Mouse (Mus musculus) small intestine, adult 2 months (tissue): ENCODE measurements around the gene Tmem63a. TPM values are rescaled to one million over a fixed set of nuclear protein-coding genes. Genes with fewer than 3 reads are reported as not detected.

ENCODE experiments used
- H3K27ac ChIP-seq: fragments of 200-500 bp; 2 replicates; pipeline ENCODE4 v1.5.1; 2012; ENCODE audit warnings: low read depth, low read length, control low read depth, inconsistent platforms; ENCODE audit not compliant: insufficient read depth
- H3K27me3 ChIP-seq: fragments of 200-500 bp; 2 replicates; pipeline ENCODE4 v1.6.1; 2012; ENCODE audit warnings: mild to moderate bottlenecking, moderate library complexity, low read length, inconsistent platforms; ENCODE audit not compliant: control insufficient read depth, insufficient read depth
- H3K36me3 ChIP-seq: fragments of 200-500 bp; 2 replicates; pipeline ENCODE4 v1.6.1; 2012; ENCODE audit warnings: mild to moderate bottlenecking, low read length, control low read depth, inconsistent platforms; ENCODE audit not compliant: control insufficient read depth, insufficient read depth
- H3K4me1 ChIP-seq: fragments of 200-500 bp; 2 replicates; pipeline ENCODE4 v1.6.1; 2012; ENCODE audit warnings: low read length, inconsistent platforms, mixed read lengths; ENCODE audit not compliant: control insufficient read depth, insufficient read depth, insufficient read length
- H3K4me3 ChIP-seq: fragments of 200-500 bp; 2 replicates; pipeline ENCODE4 v1.5.1; 2012; ENCODE audit warnings: low read depth, mild to moderate bottlenecking, control low read depth, inconsistent platforms, low read length, moderate library complexity
- CTCF ChIP-seq: fragments of 200-500 bp; IDR thresholded peaks from 2 replicates; pipeline ENCODE4 v1.5.1; 2012; ENCODE audit warnings: low read depth, mild to moderate bottlenecking, control low read depth, inconsistent platforms, low read length, moderate library complexity, mixed read lengths; ENCODE audit not compliant: insufficient replicate concordance, insufficient read length; ENCODE audit errors: extremely low read depth
- POLR2A ChIP-seq: fragments of 200-500 bp; IDR thresholded peaks from 2 replicates; pipeline ENCODE4 v1.6.1; 2012; ENCODE audit warnings: low read depth, mild to moderate bottlenecking, control low read depth, inconsistent platforms, low read length, moderate library complexity
- WGBS: fragments of 180-500 bp; shearing (Covaris S2); methylation state at CpG from one replicate; pipeline ENCODE4 v1.1.7; 2018; 5-methylcytosine and 5-hydroxymethylcytosine counted together
- polyA plus RNA-seq: library from polyadenylated mRNA; depleted of rRNA; stranded (reverse); fragments of >200 nt; gene quantifications from 2 replicates; pipeline ENCODE4 v1.2.3, GENCODE M21; 2012

Gene Tmem63a
- polyA plus RNA-seq, 1 experiment: 23.5 TPM

DNA sequence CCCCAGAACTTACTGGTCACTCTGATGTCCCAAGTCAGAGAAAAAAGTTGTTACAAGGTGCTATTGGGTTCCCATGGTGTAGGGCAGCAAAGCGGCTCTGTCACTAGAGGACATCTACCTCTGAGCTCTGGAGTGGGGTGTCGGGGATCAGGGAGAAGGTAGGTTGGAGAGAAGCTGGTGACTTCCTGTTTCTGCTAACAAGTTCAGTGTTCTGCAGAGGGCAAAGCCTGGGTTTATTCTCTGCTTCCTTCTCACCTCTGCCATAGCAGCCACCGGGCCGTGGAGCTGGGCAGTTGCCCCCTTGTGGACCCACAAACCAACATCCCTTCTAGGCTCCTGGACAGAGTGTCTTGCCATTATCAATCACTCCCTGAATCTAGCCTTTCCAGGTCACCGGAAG is 29.4 kb upstream of the Tmem63a start:
- 84% methylated on average over 5 of the region's 5 CpGs for WGBS

DNA sequence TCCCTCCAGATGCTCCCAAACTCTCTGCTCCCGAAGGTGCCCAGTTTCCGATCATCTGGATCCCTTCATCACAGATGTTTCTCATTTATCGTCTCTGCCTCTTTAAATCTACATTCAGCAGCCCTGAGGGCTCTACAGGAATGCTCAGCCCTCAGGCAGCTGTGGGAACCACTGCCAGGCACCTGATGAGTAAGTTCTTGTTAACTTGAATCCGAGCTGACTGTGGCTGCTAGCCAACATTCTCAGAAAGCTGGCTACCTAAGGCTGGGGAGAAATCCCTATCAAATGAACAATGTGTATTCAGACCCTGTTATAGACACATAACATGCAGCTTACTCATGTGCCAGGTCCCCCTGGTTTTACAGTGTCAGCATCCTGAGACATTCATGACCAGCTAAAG is 28.3 kb upstream of the Tmem63a start:
- H3K4me3 ChIP-seq: no peak overlapping the region
- TF ChIP-seq POLR2A: no peak
- no peak for TF ChIP-seq CTCF
- H3K27ac ChIP-seq: no peak overlapping the region
- no peaks in the 10 kb centered on the region for H3K27me3 ChIP-seq
- no peaks in the 10 kb centered on the region for H3K36me3 ChIP-seq
- H3K4me1 ChIP-seq: peaks cover 2% of the 10 kb centered on the region; the same call in 1 of the 2 replicates
- WGBS: 72% methylated on average over 4 of the region's 4 CpGs

More for the DNA sequence above, 29.4 kb upstream of the Tmem63a start:
- Histone ChIP-seq H3K27me3 (no peaks in the 10 kb centered on the region), H3K36me3 (no peaks in the 10 kb centered on the region), H3K4me3 (no peak overlapping the region), H3K4me1 (peaks cover 2% of the 10 kb centered on the region; the same call in 1 of the 2 replicates), H3K27ac (no peak overlapping the region)
- no peak for TF ChIP-seq POLR2A
- TF ChIP-seq CTCF: no peak

DNA sequence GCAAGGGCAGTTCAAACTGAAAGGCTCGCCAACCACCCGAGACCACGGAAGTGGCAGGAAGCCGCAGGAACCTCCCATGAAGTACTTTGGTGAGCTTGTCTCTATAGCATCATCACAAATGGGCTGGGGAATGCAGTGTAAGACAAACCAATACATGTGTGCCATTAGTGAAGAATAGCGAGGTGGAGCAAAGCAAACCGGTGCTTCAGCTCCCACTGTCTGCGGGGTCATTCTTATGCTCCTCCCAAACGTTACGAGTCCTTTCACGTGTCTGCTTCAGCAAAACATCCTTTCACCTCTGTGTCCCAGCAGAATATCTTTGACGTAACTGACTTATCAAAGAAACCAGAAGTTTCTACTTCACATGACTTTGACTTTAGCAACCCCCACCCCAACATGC is 25.7 kb upstream of the Tmem63a start:
- TF ChIP-seq CTCF (no peak), POLR2A (no peak)
- 81% methylated on average over 11 of the region's 11 CpGs for WGBS
- no peak overlapping the region for H3K4me3 ChIP-seq

DNA sequence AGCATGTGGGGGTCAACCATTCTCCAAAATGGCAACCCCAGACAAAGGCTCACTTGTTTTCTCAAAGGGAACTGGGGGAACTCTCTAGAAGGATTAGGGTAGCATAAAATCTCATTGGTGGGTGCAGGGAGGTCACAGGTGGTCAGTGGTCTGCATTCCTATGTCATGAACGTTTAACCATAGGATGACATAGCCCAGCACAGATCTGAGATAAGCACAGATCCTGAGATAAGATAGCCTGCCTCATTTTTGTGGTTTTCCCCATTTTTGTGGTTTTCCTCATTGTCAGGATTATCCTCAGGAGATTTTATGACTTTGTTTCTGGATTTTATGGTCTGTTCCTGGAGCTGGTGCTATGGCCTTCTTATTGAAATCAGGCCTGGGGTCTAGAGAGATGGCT is 25.1 kb upstream of the Tmem63a start:
- WGBS: 24% methylated on average over 1 of the region's 1 CpGs
- Histone ChIP-seq H3K4me1 (no peaks in the 10 kb centered on the region), H3K36me3 (no peaks in the 10 kb centered on the region), H3K4me3 (no peak overlapping the region), H3K27me3 (no peaks in the 10 kb centered on the region), H3K27ac (no peak overlapping the region)
- TF ChIP-seq POLR2A: no peak

More for the DNA sequence above, 25.7 kb upstream of the Tmem63a start:
- Histone ChIP-seq H3K27ac (no peak overlapping the region), H3K4me1 (peaks cover 2% of the 10 kb centered on the region; the same call in 1 of the 2 replicates), H3K36me3 (no peaks in the 10 kb centered on the region), H3K27me3 (no peaks in the 10 kb centered on the region)

DNA sequence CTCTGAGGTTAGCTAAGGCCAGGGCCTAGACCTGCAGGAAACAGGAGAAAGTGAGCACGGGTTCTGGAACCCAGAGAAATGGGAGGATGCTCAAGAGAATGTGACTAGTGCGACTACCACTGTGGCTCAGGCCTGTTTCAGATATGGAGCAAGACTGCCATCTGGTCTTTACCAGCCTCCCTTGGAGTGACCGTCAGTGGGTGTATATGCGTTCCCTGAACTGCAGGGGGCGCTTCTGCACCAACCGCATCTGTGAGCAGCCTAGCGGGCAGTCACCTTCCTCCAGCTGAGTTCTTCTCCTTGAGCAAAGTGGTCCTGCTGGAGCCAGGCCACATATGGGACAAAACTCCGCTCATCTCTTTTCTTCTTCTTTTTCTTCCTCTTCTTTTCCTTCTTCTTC is 22.5 kb upstream of the Tmem63a start:
- WGBS: 47% methylated on average over 8 of the region's 8 CpGs
- Histone ChIP-seq H3K27me3 (no peaks in the 10 kb centered on the region), H3K27ac (no peak overlapping the region), H3K36me3 (no peaks in the 10 kb centered on the region), H3K4me3 (no peak overlapping the region), H3K4me1 (no peaks in the 10 kb centered on the region)
- TF ChIP-seq POLR2A (no peak), CTCF (peak; percentile 50; the same call in 1 of the 2 replicates)

DNA sequence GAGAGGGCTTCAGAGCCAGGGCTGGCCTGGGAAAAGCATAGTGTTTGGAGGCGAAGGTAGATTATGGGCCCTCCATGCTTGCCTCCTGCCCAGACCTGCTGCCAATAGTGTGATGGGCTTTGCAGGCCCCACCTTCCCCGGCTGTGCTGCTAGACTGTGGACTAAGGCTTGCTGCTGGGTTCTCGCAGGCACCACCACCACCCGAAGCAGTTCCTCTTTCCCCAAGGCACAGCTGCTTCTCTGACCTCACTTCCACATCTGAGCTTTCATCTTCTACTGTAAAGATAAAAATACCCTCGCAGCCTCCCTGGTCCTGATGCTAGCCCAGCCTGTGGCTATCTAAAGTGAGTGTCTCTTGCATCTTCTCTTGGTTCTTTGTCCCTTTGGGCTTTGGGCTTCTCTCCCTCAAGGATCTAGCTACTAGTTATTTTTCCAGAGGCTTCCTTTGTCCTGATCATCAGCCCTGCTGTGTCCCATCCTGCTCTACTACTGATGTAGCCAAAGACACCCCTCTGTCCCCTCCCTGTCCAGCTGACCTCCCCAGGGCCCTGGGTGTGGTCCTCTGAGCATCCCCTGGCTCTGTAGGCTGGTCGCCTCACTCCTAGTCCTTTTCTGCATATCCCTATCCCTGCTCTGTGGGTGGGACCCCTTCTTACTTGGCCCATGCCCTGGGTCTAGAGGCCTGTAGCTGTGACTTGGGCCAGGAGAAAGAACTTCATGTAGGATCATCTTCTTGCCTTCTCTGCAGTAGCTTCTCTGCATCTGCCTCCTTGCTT is 19.7 kb upstream of the Tmem63a start:
- no peaks in the 10 kb centered on the region for H3K36me3 ChIP-seq
- WGBS: 61% methylated on average over 6 of the region's 6 CpGs
- H3K4me3 ChIP-seq: no peak overlapping the region
- peak overlapping the region; percentile 62; the same call in 1 of the 2 replicates for H3K27ac ChIP-seq
- H3K27me3 ChIP-seq: no peaks in the 10 kb centered on the region
- TF ChIP-seq CTCF (no peak), POLR2A (no peak; the same call in 1 of the 2 replicates)
- 0 out of 2 replicates have a peak, but pooled peaks cover 3% of the 10 kb centered on the region for H3K4me1 ChIP-seq

DNA sequence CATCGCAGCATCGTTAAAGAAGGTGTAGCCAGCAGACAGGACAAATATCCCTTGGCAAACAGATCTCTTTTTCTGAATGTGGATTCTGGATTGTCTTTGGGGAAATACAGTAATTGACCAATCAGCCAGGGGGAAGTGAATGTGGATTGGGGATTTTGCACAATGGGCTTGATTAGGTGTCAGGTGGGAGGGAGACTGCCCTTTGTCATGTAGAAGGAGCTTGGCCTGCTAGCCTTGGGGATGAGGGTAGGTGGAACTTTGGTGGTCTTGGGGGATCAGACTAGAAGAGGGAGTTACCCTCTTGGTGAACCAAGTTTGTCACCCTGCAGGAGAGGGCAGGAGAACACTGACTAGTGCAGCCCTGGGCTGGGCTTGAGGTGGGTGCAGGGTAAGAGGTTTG is 17.4 kb upstream of the Tmem63a start:
- no peaks in the 10 kb centered on the region for H3K27me3 ChIP-seq
- 76% methylated on average over 2 of the region's 2 CpGs for WGBS

More for the DNA sequence above, 17.4 kb upstream of the Tmem63a start:
- Histone ChIP-seq H3K36me3 (no peaks in the 10 kb centered on the region), H3K4me3 (no peak overlapping the region), H3K4me1 (0 out of 2 replicates have a peak, but pooled peaks cover 3% of the 10 kb centered on the region), H3K27ac (no peak overlapping the region)
- TF ChIP-seq CTCF: no peak
- no peak for TF ChIP-seq POLR2A
